Mouse (Mus musculus) CH12.LX (cell line): ENCODE results near the gene C2cd3. TPM values are rescaled to one million over a fixed set of nuclear protein-coding genes. Genes with fewer than 3 reads are reported as not detected.

Experiments used
- DNase-seq: peaks from one replicate; pipeline ENCODE4 v3.0.0-alpha.2; 2013; ENCODE audit errors: extremely low read depth
- H3K27ac ChIP-seq: 2 replicates; pipeline ENCODE4 v1.5.1; 2012; ENCODE audit warnings: low read depth, mild to moderate bottlenecking, control low read depth, moderate library complexity; ENCODE audit not compliant: insufficient read depth
- H3K27me3 ChIP-seq: replicated peaks from 2 replicates; pipeline ENCODE3; 2012; ENCODE audit warnings: inconsistent platforms
- H3K36me3 ChIP-seq, 2 experiments: replicated peaks in 1 of 2; 2 replicates each; pipeline versions ENCODE3 to v1.6.1; 2012; ENCODE audit warnings: inconsistent platforms in 1 of 2, low read length in 1 of 2, mild to moderate bottlenecking in 1 of 2, mixed read lengths in 1 of 2, moderate library complexity in 1 of 2; ENCODE audit not compliant: control insufficient read depth in 1 of 2, insufficient read depth in 1 of 2
- H3K4me1 ChIP-seq, 2 experiments: 2 replicates each; pipeline ENCODE4 v1.6.1; 2012; ENCODE audit warnings: inconsistent platforms in 1 of 2, moderate library complexity in 1 of 2; ENCODE audit not compliant: insufficient read depth in 2 of 2, control insufficient read depth in 1 of 2
- H3K4me2 ChIP-seq: 2 replicates; pipeline ENCODE4 v1.6.1; 2012; ENCODE audit warnings: low read depth, mild to moderate bottlenecking, control low read depth; ENCODE audit not compliant: poor library complexity, insufficient read depth, severe bottlenecking
- H3K4me3 ChIP-seq, 3 experiments: fragments of 150-350 bp in 1 of 3; sonication (generic) in 1 of 3; replicated peaks in 1 of 3; 2 replicates each; pipeline versions ENCODE3 to v1.5.1; 2011 to 2012; ENCODE audit warnings: low read depth in 2 of 3, low read length in 2 of 3, mild to moderate bottlenecking in 2 of 3, moderate library complexity in 2 of 3, control low read depth in 1 of 3, improper control_type of control experiment in 1 of 3, inconsistent platforms in 1 of 3, mixed read lengths in 1 of 3; ENCODE audit not compliant: poor library complexity in 1 of 3
- H3K79me2 ChIP-seq: replicated peaks from 2 replicates; pipeline ENCODE4 v1.6.1; 2012; ENCODE audit warnings: mild to moderate bottlenecking, moderate library complexity; ENCODE audit not compliant: control insufficient read depth, poor library complexity, insufficient read depth, severe bottlenecking; ENCODE audit errors: extremely low read depth
- H3K9ac ChIP-seq: 2 replicates; pipeline ENCODE4 v1.6.1; 2012; ENCODE audit warnings: low read depth, mild to moderate bottlenecking, control low read depth, moderate library complexity; ENCODE audit not compliant: insufficient read depth
- H3K9me3 ChIP-seq: replicated peaks from 2 replicates; pipeline ENCODE3; 2012; ENCODE audit warnings: low read length, inconsistent platforms, mixed read lengths
- BHLHE40 ChIP-seq: IDR thresholded peaks from 2 replicates; pipeline ENCODE4 v1.6.1; 2011; ENCODE audit warnings: mild to moderate bottlenecking, low read depth, low read length, improper control_type of control experiment
- CHD1 ChIP-seq: IDR thresholded peaks from 2 replicates; pipeline ENCODE4 v1.6.1; 2012; ENCODE audit warnings: low read depth, low read length, improper control_type of control experiment, inconsistent platforms
- CHD2 ChIP-seq: IDR thresholded peaks from 2 replicates; pipeline ENCODE4 v1.6.1; 2011; ENCODE audit warnings: low read length, improper control_type of control experiment
- CTCF ChIP-seq, 2 experiments: IDR thresholded peaks in 1 of 2; conservative IDR thresholded peaks in 1 of 2; 2 replicates each; pipeline ENCODE4 v1.5.1; 2011 to 2012; ENCODE audit warnings: low read depth in 2 of 2, low read length in 2 of 2, improper control_type of control experiment in 1 of 2, inconsistent platforms in 1 of 2, mild to moderate bottlenecking in 1 of 2, moderate library complexity in 1 of 2
- E2F4 ChIP-seq: IDR thresholded peaks from 2 replicates; pipeline ENCODE4 v1.6.1; 2011; ENCODE audit warnings: low read depth, low read length, improper control_type of control experiment; ENCODE audit not compliant: insufficient replicate concordance
- ELF1 ChIP-seq: IDR thresholded peaks from 2 replicates; pipeline ENCODE4 v1.6.1; 2014; ENCODE audit warnings: low read depth, mild to moderate bottlenecking, inconsistent platforms, low read length, improper control_type of control experiment
- EP300 ChIP-seq: IDR thresholded peaks from 2 replicates; pipeline ENCODE4 v1.6.1; 2011; ENCODE audit warnings: low read length, improper control_type of control experiment
- ETS1 ChIP-seq: conservative IDR thresholded peaks from 2 replicates; pipeline ENCODE4 v1.6.1; 2012; ENCODE audit warnings: low read depth, mild to moderate bottlenecking, inconsistent platforms, low read length, improper control_type of control experiment, moderate library complexity
- GABPA ChIP-seq: IDR thresholded peaks from 2 replicates; pipeline ENCODE4 v1.6.1; 2012; ENCODE audit warnings: low read depth, low read length, improper control_type of control experiment, inconsistent platforms; ENCODE audit not compliant: insufficient replicate concordance
- HCFC1 ChIP-seq: IDR thresholded peaks from 2 replicates; pipeline ENCODE4 v1.6.1; 2012; ENCODE audit warnings: low read depth, mild to moderate bottlenecking, inconsistent platforms, low read length, improper control_type of control experiment
- IRF4 ChIP-seq: IDR thresholded peaks from 2 replicates; pipeline ENCODE4 v1.6.1; 2014; ENCODE audit warnings: low read depth, mild to moderate bottlenecking, inconsistent platforms, low read length, improper control_type of control experiment
- JUN ChIP-seq: IDR thresholded peaks from 2 replicates; pipeline ENCODE4 v1.6.1; 2011; ENCODE audit warnings: low read depth, mild to moderate bottlenecking, low read length, improper control_type of control experiment, moderate library complexity; ENCODE audit not compliant: insufficient read depth
- JUND ChIP-seq: conservative IDR thresholded peaks from 2 replicates; pipeline ENCODE4 v1.6.1; 2011; ENCODE audit warnings: low read depth, low read length, improper control_type of control experiment
- KAT2A ChIP-seq: IDR thresholded peaks from 2 replicates; pipeline ENCODE4 v1.6.1; 2012; ENCODE audit warnings: low read length, improper control_type of control experiment, inconsistent platforms; ENCODE audit not compliant: insufficient replicate concordance
- MAFK ChIP-seq: IDR thresholded peaks from 2 replicates; pipeline ENCODE4 v1.6.1; 2011; ENCODE audit warnings: low read length, improper control_type of control experiment; ENCODE audit not compliant: insufficient replicate concordance
- MAX ChIP-seq: IDR thresholded peaks from 2 replicates; pipeline ENCODE4 v1.6.1; 2011; ENCODE audit warnings: low read length, improper control_type of control experiment
- MAZ ChIP-seq: IDR thresholded peaks from 2 replicates; pipeline ENCODE4 v1.6.1; 2012; ENCODE audit warnings: low read depth, mild to moderate bottlenecking, inconsistent platforms, low read length, improper control_type of control experiment, moderate library complexity
- MEF2A ChIP-seq: IDR thresholded peaks from 2 replicates; pipeline ENCODE4 v1.6.1; 2014; ENCODE audit warnings: low read depth, mild to moderate bottlenecking, inconsistent platforms, low read length, improper control_type of control experiment, borderline replicate concordance
- MXI1 ChIP-seq: IDR thresholded peaks from 2 replicates; pipeline ENCODE4 v1.6.1; 2011; ENCODE audit warnings: mild to moderate bottlenecking, low read depth, low read length, improper control_type of control experiment
- MYC ChIP-seq: IDR thresholded peaks from 2 replicates; pipeline ENCODE4 v1.6.1; 2011; ENCODE audit warnings: low read depth, mild to moderate bottlenecking, improper control_type of control experiment, low read length
- NELFE ChIP-seq: IDR thresholded peaks from 2 replicates; pipeline ENCODE4 v1.6.1; 2011; ENCODE audit warnings: low read depth, low read length, improper control_type of control experiment
- NRF1 ChIP-seq: IDR thresholded peaks from 2 replicates; pipeline ENCODE4 v1.6.1; 2014; ENCODE audit warnings: low read depth, mild to moderate bottlenecking, inconsistent platforms, low read length, improper control_type of control experiment, moderate library complexity
- PAX5 ChIP-seq: IDR thresholded peaks from 2 replicates; pipeline ENCODE4 v1.6.1; 2012; ENCODE audit warnings: low read length, inconsistent platforms, mixed read lengths
- POLR2A ChIP-seq: IDR thresholded peaks from 2 replicates; pipeline ENCODE4 v1.6.1; 2011; ENCODE audit warnings: low read depth, mild to moderate bottlenecking, improper control_type of control experiment, low read length
- POLR2AphosphoS2 ChIP-seq: IDR thresholded peaks from 2 replicates; pipeline ENCODE4 v1.6.1; 2011; ENCODE audit warnings: low read depth, low read length, improper control_type of control experiment
- RAD21 ChIP-seq: IDR thresholded peaks from 2 replicates; pipeline ENCODE4 v1.6.1; 2011; ENCODE audit warnings: low read depth, mild to moderate bottlenecking, low read length, improper control_type of control experiment, moderate library complexity
- RCOR1 ChIP-seq: conservative IDR thresholded peaks from 2 replicates; pipeline ENCODE4 v1.6.1; 2012; ENCODE audit warnings: low read depth, mild to moderate bottlenecking, inconsistent platforms, low read length, improper control_type of control experiment
- SIN3A ChIP-seq: IDR thresholded peaks from 2 replicates; pipeline ENCODE4 v1.6.1; 2012; ENCODE audit warnings: low read length, improper control_type of control experiment, inconsistent platforms
- SMC3 ChIP-seq: IDR thresholded peaks from 2 replicates; pipeline ENCODE4 v1.6.1; 2011; ENCODE audit warnings: low read depth, low read length, improper control_type of control experiment
- TBP ChIP-seq: conservative IDR thresholded peaks from 2 replicates; pipeline ENCODE4 v1.6.1; 2011; ENCODE audit warnings: low read depth, low read length, improper control_type of control experiment
- TCF12 ChIP-seq: IDR thresholded peaks from 2 replicates; pipeline ENCODE4 v1.6.1; 2014; ENCODE audit warnings: low read depth, mild to moderate bottlenecking, inconsistent platforms, low read length, improper control_type of control experiment
- UBTF ChIP-seq: IDR thresholded peaks from 2 replicates; pipeline ENCODE4 v1.6.1; 2012; ENCODE audit warnings: low read depth, mild to moderate bottlenecking, inconsistent platforms, low read length, improper control_type of control experiment, moderate library complexity
- USF1 ChIP-seq: IDR thresholded peaks from 2 replicates; pipeline ENCODE4 v1.6.1; 2014; ENCODE audit warnings: low read depth, mild to moderate bottlenecking, inconsistent platforms, low read length, improper control_type of control experiment
- USF2 ChIP-seq: conservative IDR thresholded peaks from 2 replicates; pipeline ENCODE4 v1.6.1; 2011; ENCODE audit warnings: low read depth, low read length, improper control_type of control experiment
- ZC3H11A ChIP-seq: IDR thresholded peaks from 2 replicates; pipeline ENCODE4 v1.6.1; 2012; ENCODE audit warnings: low read depth, mild to moderate bottlenecking, inconsistent platforms, low read length, improper control_type of control experiment
- ZKSCAN1 ChIP-seq: IDR thresholded peaks from 2 replicates; pipeline ENCODE4 v1.6.1; 2012; ENCODE audit warnings: low read depth, inconsistent platforms, low read length, improper control_type of control experiment, borderline replicate concordance
- ZMIZ1 ChIP-seq: IDR thresholded peaks from 2 replicates; pipeline ENCODE4 v1.6.1; 2012; ENCODE audit warnings: low read depth, mild to moderate bottlenecking, inconsistent platforms, low read length, improper control_type of control experiment
- ZNF384 ChIP-seq: IDR thresholded peaks from 2 replicates; pipeline ENCODE4 v1.6.1; 2012; ENCODE audit warnings: low read depth, low read length, improper control_type of control experiment, inconsistent platforms
- dilution Hi-C: fragments of 300-500 bp; cut with MboI; formaldehyde crosslinking; loops from 2 replicates; pipeline ENCODE4 v1.14.3; 2020; ENCODE audit warnings: low sequenced_read_pairs; ENCODE audit not compliant: extremely low pct_unique_long_range_greater_than_20kb, extremely low pct_ligation_motif_present
- in situ Hi-C: fragments of 300-500 bp; cut with MboI; formaldehyde crosslinking; loops from 3 replicates; pipeline ENCODE4 v1.14.3; 2019; ENCODE audit warnings: low sequenced_read_pairs, low pct_ligation_motif_present, low pct_unique_long_range_greater_than_20kb, mixed read lengths
- polyA plus RNA-seq: library from polyadenylated mRNA; unstranded; fragments of >175 nt; gene quantifications from 2 replicates; pipeline ENCODE4 v1.2.1, GENCODE M21; 2012; ENCODE audit warnings: low read depth; ENCODE audit not compliant: insufficient read length
- total RNA-seq, 2 experiments: library from RNA; depleted of rRNA; stranded (reverse); fragments of 300-350 nt in 1 of 2; fragments of >200 nt in 1 of 2; gene quantifications; 2 replicates each; pipeline ENCODE4 v1.2.3; 2012 to 2014

The C2cd3 gene
- total and polyA plus RNA-seq, 3 experiments = 11.7 to 25.0 (median 16.7) TPM

DNA sequence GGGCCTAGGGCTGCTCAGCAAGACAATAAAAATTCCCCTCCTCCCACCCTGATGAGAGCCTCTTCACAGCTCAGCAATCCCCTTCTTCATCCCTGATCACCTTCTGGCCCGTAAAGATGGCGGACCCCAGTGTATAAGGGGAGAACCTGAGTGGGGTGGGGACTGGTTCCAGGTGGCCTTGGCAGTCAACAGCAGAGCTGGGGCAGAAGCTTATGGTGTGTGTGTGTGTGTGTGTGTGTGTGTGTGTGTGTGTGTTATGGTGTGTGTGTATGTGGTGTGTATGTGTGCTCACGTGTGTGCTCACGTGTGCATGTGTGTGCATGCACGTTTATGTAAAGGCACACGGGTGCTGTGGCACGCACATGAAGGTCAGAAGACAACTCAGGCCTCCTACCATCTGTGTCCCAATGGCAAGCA, 122.4 kb downstream of the C2cd3 start:
- Histone ChIP-seq H3K4me3 (peak overlapping the region; percentile 75 to 93 (median 86)), H3K27me3 (no peaks in the 10 kb centered on the region), H3K27ac (peak overlapping the region; percentile 54; the same call in 1 of the 2 replicates), H3K79me2 (peaks cover 25% of the 10 kb centered on the region), H3K9ac (peak overlapping the region; percentile 74)
- in situ Hi-C loops = no loop called here
- TF ChIP-seq TBP (no peak), ZKSCAN1 (no peak), POLR2AphosphoS2 (no peak), MAFK (no peak), POLR2A (no peak), MAZ (no peak), GABPA (no peak), IRF4 (0 out of 2 replicates have a peak, but pooled peaks have one; percentile 17), MAX (peak; percentile 76), RCOR1 (no peak; the same call in 1 of the 2 replicates), PAX5 (no peak), MXI1 (peak; percentile 54; the same call in 1 of the 2 replicates), HCFC1 (no peak), NRF1 (no peak), CTCF (conservative IDR thresholded peaks at IDR 0.05 in 1 of 2, IDR thresholded peaks at IDR 0.05 in 1 of 2; ENCODE audit: low read depth in 2 of 2, low read length in 2 of 2) (no peak), CHD1 (no peak), UBTF (no peak), E2F4 (no peak), TCF12 (no peak), USF2 (no peak), ZMIZ1 (no peak), CHD2 (no peak), RAD21 (no peak), MEF2A (no peak), NELFE (no peak), ZNF384 (no peak), SIN3A (peak; percentile 67), ETS1 (peak; percentile 54), JUND (no peak), EP300 (no peak), SMC3 (no peak), MYC (peak; percentile 82), USF1 (peak; percentile 26; the same call in 1 of the 2 replicates), JUN (no peak), BHLHE40 (peak; percentile 100), ELF1 (no peak), KAT2A (no peak), ZC3H11A (no peak)
- TF ChIP-seq, all 38 proteins: peak for 8
- Histone ChIP-seq H3K9me3 (no peaks in the 10 kb centered on the region), H3K4me2 (peak overlapping the region; percentile 61), H3K36me3 (peaks cover 29 to 48% of the 10 kb centered on the region in 2 experiments), H3K4me1 (peaks cover 12 to 42% of the 10 kb centered on the region in 2 experiments)
- DNase-seq = peak; percentile 61
- dilution Hi-C loops = no loop called here
